Mouse (Mus musculus) adrenal gland, postnatal 14 days (tissue): ENCODE data around the gene Sirpb1c. TPM values are rescaled to one million over a fixed set of nuclear protein-coding genes. Genes with fewer than 3 reads are reported as not detected.
"Not testable (repeated sequence)": the region's sequence is repeated elsewhere in the genome, so short reads cannot be mapped to it uniquely, and the experiment has no call there.

Experiments used
- DNase-seq: peaks from one replicate; pipeline ENCODE4 v3.0.0; 2021; ENCODE audit warnings: mixed read lengths
- long read RNA-seq, 2 experiments: library from polyadenylated mRNA; stranded (forward); transcript quantifications; one replicate each; pipeline ENCODE4 v2.0.0; 2021
- total RNA-seq: library from RNA; stranded (reverse); gene quantifications from 2 replicates; pipeline ENCODE4 v1.2.3, GENCODE M21; 2021

Sirpb1c gene
- total RNA-seq = 0.44 and 0.49 TPM in 2 replicates
- long read RNA-seq, experiment 1 = 0 reads
- long read RNA-seq, experiment 2, partial matches to known transcripts = 0 of 1 reads
- long read RNA-seq, experiment 2, other reads (novel, unspliced or antisense) = 0 of 1 reads

GRCm38 (mm10) chr3:15848280-15848679 is at the start of gene Sirpb1c:
Gene Sirpb1c, minus strand, starts transcription at chr3:15848528.
- not testable (repeated sequence) for DNase-seq

GRCm38 (mm10) chr3:15886380-15886779 is 38.1 kb upstream of the Sirpb1c start:
- DNase-seq = no peak

- not testable (repeated sequence) for DNase-seq
Observed at GRCm38 (mm10) chr3:15855773-15856172, 7.4 kb upstream of the Sirpb1c start.

- DNase-seq = no peak
Observed at GRCm38 (mm10) chr3:15849922-15850321, 1.6 kb upstream of the Sirpb1c start.

GRCm38 (mm10) chr3:15847332-15848047 is 838 bp downstream of the Sirpb1c start:
- DNase-seq = no peak

GRCm38 (mm10) chr3:15773642-15774041 is 74.7 kb downstream of the Sirpb1c start:
- DNase-seq = not testable (repeated sequence)

Other genes starting within 250 kb of the Sirpb1c start
- not detected in 2 replicates for gene Gm5150, start 157.9 kb upstream of the Sirpb1c start, total RNA-seq